Mouse (Mus musculus) kidney, adult 2 months (tissue): ENCODE data around the gene Map4k3. TPM values are rescaled to one million over a fixed set of nuclear protein-coding genes. Genes with fewer than 3 reads are reported as not detected.

Experiments used
- DNase-seq: peaks from one replicate; pipeline ENCODE4 v3.0.0; 2021
- H3K27ac ChIP-seq: fragments of 200-500 bp; 2 replicates; pipeline ENCODE4 v1.5.1; 2012; ENCODE audit warnings: low read depth, low read length, control low read depth, inconsistent platforms; ENCODE audit not compliant: insufficient read depth
- H3K27me3 ChIP-seq: fragments of 200-500 bp; replicated peaks from 2 replicates; pipeline ENCODE4 v1.6.1; 2012; ENCODE audit warnings: mild to moderate bottlenecking, moderate library complexity, low read length, inconsistent platforms; ENCODE audit not compliant: control insufficient read depth, insufficient read depth
- H3K36me3 ChIP-seq: fragments of 200-500 bp; 2 replicates; pipeline ENCODE4 v1.6.1; 2012; ENCODE audit warnings: mild to moderate bottlenecking, moderate library complexity, low read length, inconsistent platforms; ENCODE audit not compliant: control insufficient read depth, insufficient read depth
- H3K4me1 ChIP-seq: fragments of 200-500 bp; 2 replicates; pipeline ENCODE4 v1.6.1; 2011; ENCODE audit warnings: low read length; ENCODE audit not compliant: control insufficient read depth, insufficient read depth
- H3K4me3 ChIP-seq: fragments of 200-500 bp; 2 replicates; pipeline ENCODE4 v1.5.1; 2011; ENCODE audit warnings: mild to moderate bottlenecking, low read depth, low read length, control low read depth; ENCODE audit not compliant: insufficient read depth
- CTCF ChIP-seq: fragments of 200-500 bp; conservative IDR thresholded peaks from 2 replicates; pipeline ENCODE4 v1.5.1; 2011; ENCODE audit warnings: low read depth, mild to moderate bottlenecking, control low read depth, low read length, moderate library complexity, mixed read lengths; ENCODE audit not compliant: insufficient read depth, insufficient read length
- POLR2A ChIP-seq: fragments of 200-500 bp; IDR thresholded peaks from one replicate; pipeline ENCODE4 v1.6.1; 2011; ENCODE audit warnings: low read depth, low read length, control low read depth
- WGBS: fragments of 180-500 bp; shearing (Covaris S2); methylation state at CpG from one replicate; pipeline ENCODE4 v1.1.7; 2018; 5-methylcytosine and 5-hydroxymethylcytosine counted together
- polyA plus RNA-seq: library from polyadenylated mRNA; depleted of rRNA; stranded (reverse); fragments of >200 nt; gene quantifications from 2 replicates; pipeline ENCODE4 v1.2.3, GENCODE M21; 2012

Gene Map4k3
- polyA plus RNA-seq, 1 experiment: 19.4 TPM

DNA sequence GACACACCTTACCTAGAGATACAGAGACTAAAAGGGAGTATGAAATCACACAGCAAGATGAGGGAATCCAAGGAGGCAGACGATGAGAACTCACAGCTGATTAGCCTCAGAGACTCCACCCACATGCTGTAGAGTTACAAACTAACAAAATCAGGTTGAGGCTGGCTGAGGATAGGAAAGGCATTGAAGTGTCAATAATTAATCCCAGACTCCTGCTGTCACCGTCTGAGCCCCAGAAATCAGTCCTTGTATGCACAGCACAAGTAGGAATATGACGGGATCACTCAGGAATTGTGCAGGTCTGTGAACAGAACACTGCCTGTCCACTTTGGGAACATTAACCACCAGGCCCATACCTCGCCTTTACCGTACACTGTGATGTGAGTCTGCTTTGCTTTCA, 81.4 kb downstream of the Map4k3 start:
- H3K36me3 ChIP-seq: peaks cover 5% of the 10 kb centered on the region
- TF ChIP-seq CTCF (no peak), POLR2A (no peak)
- H3K27ac ChIP-seq: no peak overlapping the region
- 43% methylated on average over 5 of the region's 5 CpGs for WGBS
- H3K4me1 ChIP-seq: peaks cover 3% of the 10 kb centered on the region; the same call in 1 of the 2 replicates
- H3K4me3 ChIP-seq: no peak overlapping the region
- no peaks in the 10 kb centered on the region for H3K27me3 ChIP-seq
- DNase-seq: peak; percentile 41

GRCm38 (mm10) chr17:80646131-80646530, 82.2 kb downstream of the Map4k3 start:
- Histone ChIP-seq H3K27me3 (no peaks in the 10 kb centered on the region), H3K4me3 (no peak overlapping the region), H3K36me3 (peaks cover 5% of the 10 kb centered on the region), H3K27ac (no peak overlapping the region), H3K4me1 (peaks cover 3% of the 10 kb centered on the region; the same call in 1 of the 2 replicates)
- no peak for TF ChIP-seq POLR2A
- no peak for TF ChIP-seq CTCF
- no peak for DNase-seq
- WGBS: 76% methylated on average over 6 of the region's 6 CpGs

DNA sequence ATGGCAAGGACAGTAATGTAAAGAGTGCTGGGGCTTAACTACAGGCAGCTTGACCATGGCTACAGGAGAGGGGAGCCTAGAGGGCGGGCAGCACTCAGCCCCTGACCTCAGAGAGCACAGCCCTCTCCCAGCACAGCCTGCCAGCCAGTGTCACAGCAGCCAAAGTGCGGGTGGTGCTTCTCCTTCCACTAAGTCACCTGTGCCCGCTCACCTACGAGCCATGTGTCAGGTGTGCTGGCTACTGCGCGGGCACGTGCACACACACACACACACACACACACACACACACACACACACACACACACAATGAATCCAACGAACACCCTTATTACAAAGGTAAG, 82.6 kb downstream of the Map4k3 start:
- H3K4me3 ChIP-seq: no peak overlapping the region
- no peak for TF ChIP-seq POLR2A
- TF ChIP-seq CTCF: no peak
- no peak for DNase-seq
- H3K4me1 ChIP-seq: peaks cover 3% of the 10 kb centered on the region; the same call in 1 of the 2 replicates
- H3K27me3 ChIP-seq: no peaks in the 10 kb centered on the region
- peaks cover 5% of the 10 kb centered on the region for H3K36me3 ChIP-seq
- no peak overlapping the region for H3K27ac ChIP-seq
- 91% methylated on average over 8 of the region's 8 CpGs for WGBS

GRCm38 (mm10) chr17:80644983-80645693, 83.1 kb downstream of the Map4k3 start:
- DNase-seq: no peak
- no peak overlapping the region for H3K4me3 ChIP-seq
- WGBS: 85% methylated on average over 14 of the region's 14 CpGs
- H3K27ac ChIP-seq: no peak overlapping the region
- H3K36me3 ChIP-seq: peaks cover 5% of the 10 kb centered on the region
- H3K4me1 ChIP-seq: peaks cover 3% of the 10 kb centered on the region; the same call in 1 of the 2 replicates
- H3K27me3 ChIP-seq: no peaks in the 10 kb centered on the region
- no peak for TF ChIP-seq CTCF
- TF ChIP-seq POLR2A: no peak

DNA sequence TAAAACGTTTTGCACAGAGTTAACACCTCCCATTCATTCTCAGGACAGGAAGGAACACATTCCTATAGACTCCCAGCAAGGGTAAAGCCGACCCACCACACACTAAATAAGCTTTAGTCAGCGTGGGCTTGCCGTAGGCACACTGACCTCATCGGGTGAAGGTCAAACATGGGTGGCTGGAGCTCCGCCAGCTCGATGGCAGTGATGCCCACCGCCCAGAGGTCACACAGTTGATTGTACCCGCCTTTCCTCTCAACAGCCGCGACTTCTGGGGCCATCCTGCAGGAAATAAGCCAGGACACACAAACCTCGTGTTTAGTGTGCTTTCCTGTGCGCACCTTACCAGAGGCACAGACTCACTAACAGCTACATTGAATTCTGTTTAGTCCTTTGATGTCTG, 83.7 kb downstream of the Map4k3 start:
- Histone ChIP-seq H3K4me3 (no peak overlapping the region), H3K4me1 (peaks cover 3% of the 10 kb centered on the region; the same call in 1 of the 2 replicates), H3K27ac (no peak overlapping the region), H3K27me3 (no peaks in the 10 kb centered on the region), H3K36me3 (peaks cover 3% of the 10 kb centered on the region)
- TF ChIP-seq POLR2A: no peak
- no peak for TF ChIP-seq CTCF
- WGBS: 46% methylated on average over 13 of the region's 13 CpGs
- DNase-seq: no peak

GRCm38 (mm10) chr17:80638121-80638520, 90.2 kb downstream of the Map4k3 start:
- Histone ChIP-seq H3K4me1 (no peaks in the 10 kb centered on the region), H3K36me3 (peaks cover 5% of the 10 kb centered on the region)

GRCm38 (mm10) chr17:80635794-80636193, 92.5 kb downstream of the Map4k3 start:
- TF ChIP-seq CTCF (no peak), POLR2A (no peak)
- no peak for DNase-seq
- Histone ChIP-seq H3K4me3 (no peak overlapping the region), H3K36me3 (peaks cover 4% of the 10 kb centered on the region), H3K27me3 (no peaks in the 10 kb centered on the region), H3K4me1 (no peaks in the 10 kb centered on the region), H3K27ac (no peak overlapping the region)
- WGBS: 90% methylated on average over 1 of the region's 1 CpGs

More at GRCm38 (mm10) chr17:80638121-80638520, 90.2 kb downstream of the Map4k3 start:
- TF ChIP-seq POLR2A (no peak), CTCF (no peak)
- Histone ChIP-seq H3K27me3 (no peaks in the 10 kb centered on the region), H3K4me3 (no peak overlapping the region), H3K27ac (no peak overlapping the region)
- DNase-seq: no peak
- WGBS: 56% methylated on average over 8 of the region's 8 CpGs
